Mouse (Mus musculus) neural tube, embryonic 12.5 days (tissue): ENCODE results near the gene Lrrc14b. TPM values are rescaled to one million over a fixed set of nuclear protein-coding genes. Genes with fewer than 3 reads are reported as not detected.

Experiments used
- ATAC-seq: fragments of 200-750 bp; cut with Nextera tagmentation; 2 replicates; pipeline ENCODE4 v1.8.0; 2017; ENCODE audit warnings: low read depth, mild to moderate bottlenecking, moderate TSS enrichment, moderate library complexity; ENCODE audit not compliant: low FRiP score
- H3K27ac ChIP-seq: fragments of 300-500 bp; sonication (generic); 2 replicates; pipeline ENCODE4 v1.5.1; 2016
- H3K27me3 ChIP-seq: fragments of 300-500 bp; sonication (generic); replicated peaks from 2 replicates; pipeline ENCODE4 v1.6.1; 2016; ENCODE audit warnings: mild to moderate bottlenecking
- H3K36me3 ChIP-seq: fragments of 300-500 bp; sonication (generic); 2 replicates; pipeline ENCODE4 v1.6.1; 2016; ENCODE audit warnings: mild to moderate bottlenecking
- H3K4me1 ChIP-seq: fragments of 300-500 bp; sonication (generic); 2 replicates; pipeline ENCODE4 v1.6.1; 2016
- H3K4me2 ChIP-seq: fragments of 300-500 bp; sonication (generic); replicated peaks from 2 replicates; pipeline ENCODE4 v1.6.1; 2016; ENCODE audit warnings: mild to moderate bottlenecking
- H3K4me3 ChIP-seq: fragments of 300-500 bp; sonication (generic); 2 replicates; pipeline ENCODE4 v1.5.1; 2016
- H3K9ac ChIP-seq: fragments of 300-500 bp; sonication (generic); 2 replicates; pipeline ENCODE4 v1.6.1; 2016; ENCODE audit warnings: mild to moderate bottlenecking
- H3K9me3 ChIP-seq: fragments of 300-500 bp; sonication (generic); 2 replicates; pipeline ENCODE4 v1.6.1; 2016; ENCODE audit warnings: mild to moderate bottlenecking
- WGBS: fragments of 180-500 bp; shearing (Covaris S2); methylation state at CpG from one replicate; pipeline ENCODE4 v1.1.7; 2016; 5-methylcytosine and 5-hydroxymethylcytosine counted together
- microRNA counts: library from miRNA; unstranded; fragments of <30 nt; microRNA quantifications from one replicate; lab custom pipeline; 2017
- microRNA-seq: library from miRNA; unstranded; fragments of <30 nt; microRNA quantifications from one replicate; pipeline ENCODE4, GENCODE M21; 2017
- polyA plus RNA-seq: library from polyadenylated mRNA; unstranded; fragments of >200 nt; fragmentation: Nextera tagmentation; extraction: Ambion mirVana; gene quantifications from 2 replicates; pipeline ENCODE4 v1.2.1, GENCODE M21; 2016

Lrrc14b gene
- polyA plus RNA-seq, 1 experiment from 2014 or later, result not detected

DNA sequence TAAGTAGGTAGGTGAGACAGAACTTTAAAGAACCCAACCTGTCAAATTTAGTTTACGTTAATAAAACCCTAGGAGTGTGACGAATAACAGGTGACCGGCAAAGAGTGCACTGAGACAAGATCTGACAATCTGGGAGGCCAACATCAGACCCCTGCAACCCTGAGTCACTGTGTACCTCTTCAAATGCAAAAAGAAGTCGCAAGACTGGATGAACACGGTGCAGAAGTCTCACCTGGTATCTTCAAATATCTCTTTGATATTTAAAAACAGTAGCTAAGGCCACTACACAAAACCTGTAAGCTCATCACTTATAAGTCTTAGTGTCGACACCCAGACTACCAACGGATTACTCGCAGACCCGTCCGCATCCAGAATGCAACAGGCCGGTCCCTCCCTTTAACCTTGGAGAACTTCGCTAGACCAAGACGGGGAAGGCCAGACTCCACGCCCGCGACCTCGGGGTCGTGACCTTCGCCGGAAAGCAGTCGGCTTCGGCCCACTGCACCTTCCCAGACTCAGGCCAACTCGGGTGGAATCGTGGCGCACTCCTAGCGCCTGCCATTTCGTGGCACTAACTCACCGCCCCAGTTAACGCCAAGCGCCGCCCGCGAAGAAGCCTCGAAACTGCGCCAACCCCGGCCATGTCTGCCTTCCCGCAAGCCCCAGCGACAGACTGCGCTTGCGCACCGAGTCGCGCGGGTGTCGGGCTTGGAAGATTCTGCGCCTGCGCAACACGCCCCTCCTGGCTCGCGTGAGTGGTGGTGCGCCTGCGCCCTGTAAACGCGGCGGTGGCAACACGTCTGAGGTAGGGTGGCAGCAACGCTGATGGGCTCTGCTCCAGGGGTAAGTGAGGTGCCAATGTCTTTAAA is 14.0 kb downstream of the Lrrc14b start, which contains the start of the genes Sdha and Ccdc127:
TSS of gene Sdha (minus strand) at position 715 of the 869 bp plus-strand sequence.
TSS of gene Ccdc127 (plus strand) at position 744 of the 869 bp plus-strand sequence.
- Histone ChIP-seq H3K36me3 (peaks cover 14% of the 10 kb centered on the region), H3K9ac (peak within 1 kb of the TSS; percentile 80), H3K27me3 (no peaks in the 10 kb centered on the region), H3K4me3 (peak within 1 kb of the TSS; percentile 75), H3K4me2 (peak within 1 kb of the TSS; percentile 63), H3K27ac (no peak within 1 kb of the TSS), H3K4me1 (peaks cover 14% of the 10 kb centered on the region), H3K9me3 (no peaks in the 10 kb centered on the region)
- 2% methylated on average over 57 of the region's 57 CpGs for WGBS
- peak; percentile 98 for ATAC-seq

DNA sequence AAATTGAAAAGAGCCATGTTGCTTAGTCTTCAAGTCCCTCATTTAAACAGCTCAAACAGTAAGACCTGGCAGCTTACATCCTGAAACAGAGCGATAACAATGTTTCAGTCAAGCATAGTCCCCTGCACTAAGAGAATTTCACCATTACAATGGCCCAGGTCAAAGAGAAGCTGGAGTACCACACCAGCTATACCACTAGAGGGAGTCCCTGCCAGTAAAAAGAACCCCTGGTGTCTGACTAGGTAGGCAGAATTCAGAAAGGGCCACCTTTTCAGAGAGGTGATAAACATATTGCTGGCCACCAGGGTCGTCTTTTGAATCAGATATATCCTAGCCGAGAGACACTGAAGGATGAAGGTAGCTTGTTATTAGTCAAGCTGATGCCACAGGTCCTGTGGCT is 22.8 kb downstream of the Lrrc14b start:
- Histone ChIP-seq H3K36me3 (peaks cover 64% of the 10 kb centered on the region), H3K27ac (no peak overlapping the region), H3K9ac (no peak overlapping the region), H3K4me3 (no peak overlapping the region), H3K4me2 (no peak overlapping the region), H3K9me3 (no peaks in the 10 kb centered on the region), H3K4me1 (no peaks in the 10 kb centered on the region), H3K27me3 (no peaks in the 10 kb centered on the region)
- 54% methylated on average over 3 of the region's 3 CpGs for WGBS
- ATAC-seq, result peak; percentile 37; the same call in 1 of the 2 replicates

DNA sequence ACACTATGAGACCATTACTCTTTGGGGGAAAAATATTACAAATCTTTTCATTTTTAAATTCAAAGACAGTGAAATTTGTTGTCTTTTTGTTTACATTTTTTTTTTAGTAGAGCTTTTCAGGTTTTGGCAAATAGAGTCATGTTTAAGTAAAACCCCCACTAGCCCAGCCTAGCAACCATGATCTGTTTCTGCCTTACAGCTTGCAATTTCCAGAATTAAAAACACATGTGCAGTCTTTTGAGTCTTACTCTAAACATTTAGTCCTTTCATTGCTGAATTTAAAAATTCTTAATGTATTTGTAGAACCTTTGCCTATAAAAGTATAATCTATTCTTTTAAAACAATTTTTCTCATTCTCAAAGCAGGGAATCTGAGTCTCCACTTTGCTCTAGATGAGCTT is 34.5 kb downstream of the Lrrc14b start:
- H3K36me3 ChIP-seq, result peaks cover 70% of the 10 kb centered on the region
- no peak overlapping the region for H3K4me3 ChIP-seq
- H3K9ac ChIP-seq, result no peak overlapping the region
- H3K27ac ChIP-seq, result no peak overlapping the region
- no peak for ATAC-seq
- no peaks in the 10 kb centered on the region for H3K9me3 ChIP-seq
- no peak overlapping the region for H3K4me2 ChIP-seq
- no peaks in the 10 kb centered on the region for H3K27me3 ChIP-seq
- H3K4me1 ChIP-seq, result no peaks in the 10 kb centered on the region

DNA sequence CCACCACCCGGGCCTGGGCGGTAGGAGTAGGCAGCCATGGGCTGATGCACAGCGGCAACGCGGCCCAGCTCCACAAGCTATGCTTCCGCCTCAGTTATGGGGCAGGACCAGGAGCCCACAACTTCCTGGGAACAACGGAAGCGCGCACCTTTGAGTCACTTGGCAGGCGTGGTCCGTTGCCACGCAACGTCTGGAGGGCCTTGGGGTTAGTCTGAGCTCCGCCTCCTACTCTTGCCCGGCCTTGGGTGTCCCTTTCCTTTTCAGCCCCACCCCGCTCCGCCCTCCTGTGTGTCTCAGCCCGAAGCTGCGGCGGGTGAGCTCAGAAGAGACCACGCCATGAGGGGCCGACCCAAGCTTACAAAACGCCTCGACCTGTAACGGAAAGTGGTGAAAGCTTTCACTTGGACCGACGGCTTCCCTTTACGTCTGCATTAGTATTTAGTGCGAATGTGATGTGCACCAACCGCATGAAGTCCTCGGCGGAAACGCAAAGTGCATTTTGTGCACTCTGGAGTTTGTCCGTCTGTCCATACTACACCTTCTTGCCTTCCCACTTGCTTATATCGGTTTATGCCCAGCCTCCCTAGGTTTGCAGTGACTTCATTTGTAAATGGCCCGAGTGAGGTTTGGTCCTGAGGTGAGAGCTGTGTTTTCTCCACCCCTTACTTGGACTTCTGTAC is 46.5 kb downstream of the Lrrc14b start, which contains the start of gene Pdcd6:
TSS of gene Pdcd6 (minus strand) at position 411 of the 680 bp plus-strand sequence.
- Histone ChIP-seq H3K36me3 (peaks cover 21% of the 10 kb centered on the region), H3K4me1 (peaks cover 11% of the 10 kb centered on the region), H3K4me2 (peak within 1 kb of the TSS; percentile 88), H3K9me3 (no peaks in the 10 kb centered on the region), H3K4me3 (peak within 1 kb of the TSS; percentile 92), H3K27me3 (no peaks in the 10 kb centered on the region), H3K27ac (no peak within 1 kb of the TSS), H3K9ac (peak within 1 kb of the TSS; percentile 72)
- under 1% methylated on average over 36 of the region's 36 CpGs for WGBS
- peak; percentile 98 for ATAC-seq

DNA sequence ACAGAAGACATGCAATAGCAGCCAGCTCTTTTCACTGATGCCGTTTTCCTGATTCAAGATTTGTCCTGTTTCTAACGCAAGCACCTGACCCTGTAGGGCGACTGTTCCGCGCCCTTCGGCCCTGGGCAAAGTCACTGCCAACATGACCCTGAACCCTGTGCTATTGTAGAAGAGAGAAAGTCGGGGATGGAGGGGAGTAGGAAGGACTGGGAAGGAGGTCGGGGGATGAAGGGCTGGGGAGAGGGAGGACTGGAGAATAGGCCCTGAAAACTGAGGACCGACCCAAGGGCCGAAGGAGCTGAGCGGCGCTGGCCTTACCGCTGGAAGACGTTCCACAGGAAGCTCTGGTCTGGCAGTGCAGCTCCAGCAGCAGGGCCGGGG is 47.0 kb downstream of the Lrrc14b start:
- no peak; the same call in 1 of the 2 replicates for ATAC-seq
- no peak overlapping the region for H3K27ac ChIP-seq

DNA sequence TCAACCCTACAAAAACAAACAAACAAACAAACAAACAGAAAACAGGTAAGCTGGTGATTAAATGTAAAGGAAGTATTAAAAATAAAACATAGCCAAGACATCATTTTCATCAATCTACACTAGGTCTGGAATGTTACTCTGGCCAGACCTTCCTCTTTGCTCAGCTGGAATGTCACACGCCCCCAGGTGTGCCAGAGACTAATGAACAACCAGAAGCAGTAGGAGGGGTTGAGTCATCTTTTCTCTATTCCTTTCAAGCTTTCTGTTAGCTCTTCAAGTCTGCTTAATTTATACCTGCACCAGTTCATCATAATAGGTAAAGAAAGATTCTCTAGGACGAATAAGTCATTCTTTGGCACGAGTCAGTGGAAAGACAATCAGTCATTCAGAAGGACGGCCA is 47.4 kb downstream of the Lrrc14b start:
- peaks cover 12% of the 10 kb centered on the region for H3K36me3 ChIP-seq
- no peaks in the 10 kb centered on the region for H3K9me3 ChIP-seq
- H3K4me1 ChIP-seq, result peaks cover 11% of the 10 kb centered on the region
- H3K4me3 ChIP-seq, result peak overlapping the region; percentile 92
- H3K27me3 ChIP-seq, result no peaks in the 10 kb centered on the region
- H3K9ac ChIP-seq, result peak overlapping the region; percentile 72
- ATAC-seq, result no peak
- 30% methylated on average over 4 of the region's 4 CpGs for WGBS
- H3K4me2 ChIP-seq, result peak overlapping the region; percentile 88
- no peak overlapping the region for H3K27ac ChIP-seq

More for the DNA sequence above, 47.0 kb downstream of the Lrrc14b start:
- H3K4me2 ChIP-seq, result peak overlapping the region; percentile 88
- H3K9me3 ChIP-seq, result no peaks in the 10 kb centered on the region
- no peaks in the 10 kb centered on the region for H3K27me3 ChIP-seq
- WGBS, result 4% methylated on average over 15 of the region's 15 CpGs
- H3K4me1 ChIP-seq, result peaks cover 11% of the 10 kb centered on the region
- H3K9ac ChIP-seq, result peak overlapping the region; percentile 72
- peak overlapping the region; percentile 92 for H3K4me3 ChIP-seq
- H3K36me3 ChIP-seq, result peaks cover 16% of the 10 kb centered on the region

DNA sequence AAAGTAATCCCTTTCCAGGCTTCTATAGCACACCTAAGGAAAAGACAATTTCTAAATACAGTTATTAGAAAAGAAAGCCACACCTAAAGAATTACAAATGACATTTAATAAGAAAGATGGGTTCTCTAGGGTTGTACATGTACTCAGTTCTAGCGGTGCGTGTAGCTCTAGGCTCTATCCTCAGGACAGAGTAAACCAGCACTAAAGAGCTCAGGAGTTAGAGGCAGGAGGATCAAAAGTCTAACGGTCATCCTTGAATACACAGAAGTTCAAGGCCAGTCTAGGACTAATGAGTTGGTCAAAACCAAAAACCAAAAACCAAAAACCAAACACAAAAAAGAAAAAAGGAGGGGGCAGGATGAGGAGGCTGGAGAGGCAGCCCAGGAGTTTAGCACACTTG is 49.2 kb downstream of the Lrrc14b start:
- H3K4me2 ChIP-seq, result no peak overlapping the region
- H3K9me3 ChIP-seq, result no peaks in the 10 kb centered on the region
- peaks cover 18% of the 10 kb centered on the region for H3K36me3 ChIP-seq
- H3K27ac ChIP-seq, result no peak overlapping the region
- ATAC-seq, result no peak
- no peaks in the 10 kb centered on the region for H3K27me3 ChIP-seq
- WGBS, result 94% methylated on average over 3 of the region's 3 CpGs
- H3K4me1 ChIP-seq, result peaks cover 11% of the 10 kb centered on the region
- H3K4me3 ChIP-seq, result no peak overlapping the region
- H3K9ac ChIP-seq, result no peak overlapping the region

MicroRNAs within 50 kb of the gene (microRNA counts, 519-probe panel; counts per million panel counts)
- 342 counts per million, percentile 67 among the panel's probes with 10 or more counts for microRNA mmu-miR-692 (lab: Ali Mortazavi, UCI)

Small RNA genes lying within 50 kb of the gene (microRNA-seq; reads per million reads assigned to microRNA genes)
- gene Mir692-3, result not detected

Other genes with a start within 250 kb of the Lrrc14b start
- gene Slc9a3, start 242.5 kb downstream of the Lrrc14b start, polyA plus RNA-seq, result 0.04 TPM in 1 of 2 replicates, not detected in the other
- gene Exoc3, start 155.3 kb downstream of the Lrrc14b start, polyA plus RNA-seq, result 83.6 and 91.4 TPM in 2 replicates
- 0.77 and 1.3 TPM in 2 replicates for gene Ahrr, start 71.7 kb downstream of the Lrrc14b start, polyA plus RNA-seq
- gene Pdcd6, start 46.4 kb downstream of the Lrrc14b start, polyA plus RNA-seq, result 107 TPM in 2 replicates
- gene Sdha, start 13.7 kb downstream of the Lrrc14b start, polyA plus RNA-seq, result 206 and 209 TPM in 2 replicates
- 55.4 and 57.5 TPM in 2 replicates for gene Ccdc127, start 13.7 kb downstream of the Lrrc14b start, polyA plus RNA-seq
- 4.4 and 5.1 TPM in 2 replicates for gene Zfp72, start 26.8 kb upstream of the Lrrc14b start, polyA plus RNA-seq
- gene Ftl1-ps1, start 35.7 kb upstream of the Lrrc14b start, polyA plus RNA-seq, result 91.7 and 104 TPM in 2 replicates
- 14.5 and 18.0 TPM in 2 replicates for gene Zfp825, start 130.0 kb upstream of the Lrrc14b start, polyA plus RNA-seq